Mouse (Mus musculus): Measurements from ENCODE around the gene 2310030G06Rik. TPM values are rescaled to one million over a fixed set of nuclear protein-coding genes. Genes with fewer than 3 reads are reported as not detected.
A peak's percentile ranks its signal among the peaks of the same experiment; 100 is the strongest.

Gene 2310030G06Rik
- total RNA-seq, 2 experiments from 2014 or later: 6.5 to 7.1 TPM

GRCm38 (mm10) chr9:50700921-50701691 is 45.2 kb downstream of the 2310030G06Rik start:
- DNase-seq: peak; percentile 18

- DNase-seq: peak; percentile 52
Measured at GRCm38 (mm10) chr9:50698418-50699409, 47.6 kb downstream of the 2310030G06Rik start.

GRCm38 (mm10) chr9:50697706-50698041 is 48.7 kb downstream of the 2310030G06Rik start:
- peak; percentile 82 for DNase-seq

DNA sequence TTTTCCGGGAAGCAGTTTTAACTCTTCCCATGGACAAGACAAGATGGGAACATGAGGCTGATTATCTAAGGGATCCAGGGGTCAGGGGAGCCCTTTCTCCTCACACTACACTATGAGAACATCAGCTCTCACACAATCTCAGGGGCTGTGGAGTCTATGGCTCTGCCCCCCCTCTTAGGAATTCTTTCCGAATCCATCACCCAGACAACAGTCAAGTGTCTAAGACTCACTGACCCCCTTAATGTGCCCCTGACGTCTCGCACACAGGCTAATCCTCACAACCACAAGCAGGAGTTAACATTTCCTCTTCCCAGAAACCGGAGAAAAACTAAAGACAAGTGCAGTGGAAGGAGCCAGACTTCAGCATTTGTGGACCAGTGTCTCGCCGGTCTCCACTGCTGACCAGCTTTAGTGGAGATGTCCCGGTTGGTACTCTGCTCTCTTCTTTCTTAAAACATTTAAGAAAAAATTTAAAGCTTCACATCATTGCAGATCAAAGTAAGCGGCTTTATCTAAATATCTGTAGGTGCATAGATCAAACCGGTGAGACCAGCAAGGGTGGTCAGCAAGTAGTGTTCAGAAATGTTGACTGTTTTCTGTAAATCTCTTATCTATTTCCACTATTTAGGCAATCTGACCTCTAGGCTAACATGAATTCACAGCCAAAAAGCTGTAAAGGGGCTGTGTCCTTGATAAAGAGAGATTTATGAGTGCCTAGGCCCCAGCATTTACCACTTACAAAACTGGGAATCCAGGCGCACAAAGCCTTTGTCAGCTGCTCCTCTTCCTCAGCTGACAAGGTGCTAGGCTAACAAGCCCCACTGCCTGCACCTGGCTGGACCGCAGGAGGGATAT is 49.3 kb downstream of the 2310030G06Rik start:
- no peak for DNase-seq

DNA sequence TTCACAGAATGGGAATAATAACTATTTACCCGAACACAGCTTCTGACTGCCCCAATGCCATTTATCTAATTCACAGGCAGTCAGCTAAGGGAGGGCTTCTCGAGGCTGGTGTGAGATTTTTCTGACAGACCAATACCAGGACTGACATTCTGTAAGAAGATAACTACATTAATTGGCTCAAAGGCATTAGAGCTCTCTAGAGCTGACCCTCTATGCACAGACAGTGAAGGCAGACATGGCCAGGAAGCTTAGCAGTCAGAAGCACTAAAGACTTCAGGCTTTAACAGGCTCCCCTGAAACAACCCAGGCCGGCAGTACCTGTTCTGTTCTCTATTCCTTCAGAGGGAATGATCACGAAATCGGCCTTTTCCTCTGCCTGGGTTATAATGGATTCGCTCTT is 51.2 kb downstream of the 2310030G06Rik start:
- no peak for DNase-seq

DNA sequence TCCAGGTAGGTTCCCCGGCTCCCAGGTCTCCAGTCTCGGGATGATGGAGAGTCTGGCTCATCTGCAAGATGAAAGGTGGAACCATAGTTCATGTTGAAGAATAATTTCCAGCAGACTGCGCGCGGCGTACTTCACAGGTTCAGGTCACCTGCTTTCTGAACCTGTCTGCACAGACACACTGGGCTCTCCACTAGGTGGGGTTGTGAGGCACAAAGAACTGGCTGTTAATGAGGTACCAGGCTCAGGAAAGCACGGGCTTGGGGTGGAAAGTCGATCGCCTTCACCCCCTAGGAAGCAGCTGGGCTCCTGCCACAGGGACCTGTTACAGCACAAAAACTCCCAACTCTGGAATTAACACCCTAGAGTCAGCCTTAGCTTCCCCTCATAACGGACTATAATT is 52.7 kb downstream of the 2310030G06Rik start:
- peak; percentile 47 for DNase-seq

GRCm38 (mm10) chr9:50692626-50693580 is 53.4 kb downstream of the 2310030G06Rik start:
- no peak for DNase-seq

Other genes with a start within 250 kb of the 2310030G06Rik start
- 10 to 100 TPM; 62.0 to 72.7 TPM for gene Pts, start 217.8 kb downstream of the 2310030G06Rik start, total RNA-seq (2021)
- gene Il18, start 191.7 kb downstream of the 2310030G06Rik start, total RNA-seq (2021): 1 to 10 TPM; 5.3 to 6.5 TPM
- 1 to 10 TPM; 3.1 to 3.3 TPM for gene Bco2, start 191.4 kb downstream of the 2310030G06Rik start, total RNA-seq (2021)
- gene Tex12, start 185.2 kb downstream of the 2310030G06Rik start, total RNA-seq (2021): not detected
- 100 to 1,000 TPM; 628 to 725 TPM for gene Sdhd, start 142.7 kb downstream of the 2310030G06Rik start, total RNA-seq (2021)
- gene Timm8b, start 142.6 kb downstream of the 2310030G06Rik start, total RNA-seq (2021): 100 to 1,000 TPM; 164 to 170 TPM
- 1 to 10 TPM; 1.1 to 1.8 TPM for gene Pih1d2, start 129.2 kb downstream of the 2310030G06Rik start, total RNA-seq (2021)
- 10 to 100 TPM; 20.6 to 24.6 TPM for gene Nkapd1, start 129.1 kb downstream of the 2310030G06Rik start, total RNA-seq (2021)
- 100 to 1,000 TPM; 310 to 317 TPM for gene Dlat, start 86.8 kb downstream of the 2310030G06Rik start, total RNA-seq (2021)
- 10 to 100 TPM in 1 of 2 experiments, 1 to 10 TPM in 1; 7.8 to 10.1 TPM for gene Dixdc1, start 7.0 kb downstream of the 2310030G06Rik start, total RNA-seq (2021)
- 100 to 1,000 TPM in 1 of 2 experiments, 10 to 100 TPM in 1; 55.3 to 197 TPM for gene Cryab, start 4.8 kb upstream of the 2310030G06Rik start, total RNA-seq (2021)
- gene Hspb2, start 5.8 kb upstream of the 2310030G06Rik start, total RNA-seq (2021): 10 to 100 TPM in 1 of 2 experiments, 1 to 10 TPM in 1; 5.1 to 13.5 TPM
- gene Fdxacb1, start 21.7 kb upstream of the 2310030G06Rik start, total RNA-seq (2021): 1 to 10 TPM; 4.6 to 7.8 TPM
- 10 to 100 TPM; 27.9 to 28.0 TPM for gene Alg9, start 28.5 kb upstream of the 2310030G06Rik start, total RNA-seq (2021)
- gene 1110032A03Rik, start 29.0 kb upstream of the 2310030G06Rik start, total RNA-seq (2021): 10 to 100 TPM; 31.2 to 32.2 TPM
- 10 to 100 TPM; 35.1 to 36.5 TPM for gene Ppp2r1b, start 98.8 kb upstream of the 2310030G06Rik start, total RNA-seq (2021)